Mouse (Mus musculus) neural tube, embryonic 12.5 days (tissue): Measurements from ENCODE around the gene Bex2. TPM values are rescaled to one million over a fixed set of nuclear protein-coding genes. Genes with fewer than 3 reads are reported as not detected.
"Not testable (repeated sequence)": the region's sequence is repeated elsewhere in the genome, so short reads cannot be mapped to it uniquely, and the experiment has no call there.

Experiments
- ATAC-seq: fragments of 200-750 bp; cut with Nextera tagmentation; 2 replicates; pipeline ENCODE4 v1.8.0; 2017; ENCODE audit warnings: low read depth, mild to moderate bottlenecking, moderate TSS enrichment, moderate library complexity; ENCODE audit not compliant: low FRiP score
- H3K27ac ChIP-seq: fragments of 300-500 bp; sonication (generic); 2 replicates; pipeline ENCODE4 v1.5.1; 2016
- H3K27me3 ChIP-seq: fragments of 300-500 bp; sonication (generic); replicated peaks from 2 replicates; pipeline ENCODE4 v1.6.1; 2016; ENCODE audit warnings: mild to moderate bottlenecking
- H3K36me3 ChIP-seq: fragments of 300-500 bp; sonication (generic); 2 replicates; pipeline ENCODE4 v1.6.1; 2016; ENCODE audit warnings: mild to moderate bottlenecking
- H3K4me1 ChIP-seq: fragments of 300-500 bp; sonication (generic); 2 replicates; pipeline ENCODE4 v1.6.1; 2016
- H3K4me2 ChIP-seq: fragments of 300-500 bp; sonication (generic); replicated peaks from 2 replicates; pipeline ENCODE4 v1.6.1; 2016; ENCODE audit warnings: mild to moderate bottlenecking
- H3K4me3 ChIP-seq: fragments of 300-500 bp; sonication (generic); 2 replicates; pipeline ENCODE4 v1.5.1; 2016
- H3K9ac ChIP-seq: fragments of 300-500 bp; sonication (generic); 2 replicates; pipeline ENCODE4 v1.6.1; 2016; ENCODE audit warnings: mild to moderate bottlenecking
- H3K9me3 ChIP-seq: fragments of 300-500 bp; sonication (generic); 2 replicates; pipeline ENCODE4 v1.6.1; 2016; ENCODE audit warnings: mild to moderate bottlenecking
- whole genome bisulfite sequencing: fragments of 180-500 bp; shearing (Covaris S2); methylation state at CpG from one replicate; pipeline ENCODE4 v1.1.7; 2016; 5-methylcytosine and 5-hydroxymethylcytosine counted together
- polyA plus RNA-seq: library from polyadenylated mRNA; unstranded; fragments of >200 nt; fragmentation: Nextera tagmentation; extraction: Ambion mirVana; gene quantifications from 2 replicates; pipeline ENCODE4 v1.2.1, GENCODE M21; 2016

The Bex2 gene
- 390 and 410 TPM in 2 replicates for polyA plus RNA-seq

DNA sequence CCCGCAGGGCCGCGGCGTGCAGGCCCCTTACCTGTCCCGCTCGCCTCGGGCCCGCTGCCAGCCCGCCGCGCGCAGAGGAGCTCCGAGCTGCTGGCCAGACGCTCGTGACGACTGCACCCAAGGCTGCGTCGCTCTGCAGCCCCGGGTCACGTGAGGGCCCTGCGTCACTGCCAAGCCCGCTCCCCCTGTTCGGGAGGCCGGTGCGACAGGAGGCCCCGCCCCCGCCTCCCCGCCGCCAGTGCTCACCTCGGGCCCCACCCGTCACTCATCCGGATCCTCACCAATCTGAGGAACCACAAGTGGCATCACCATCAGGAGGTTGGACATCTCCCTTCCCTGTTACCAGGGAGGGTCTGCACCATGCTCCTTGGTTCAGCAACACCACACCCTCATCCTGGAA lies at the start of gene Bex2:
Gene Bex2, minus strand, starts transcription at position 217 of the 400 bp plus-strand sequence.
- H3K9ac ChIP-seq: peak within 1 kb of the TSS; percentile 54
- H3K27me3 ChIP-seq, H3K36me3 ChIP-seq, H3K4me1 ChIP-seq, H3K9me3 ChIP-seq: not testable (repeated sequence)
- 8% methylated on average over 10 of the region's 32 CpGs for WGBS
- peak within 1 kb of the TSS; percentile 41 for H3K4me3 ChIP-seq
- peak within 1 kb of the TSS; percentile 50 for H3K4me2 ChIP-seq
- 0 out of 2 replicates have a peak within 1 kb of the TSS, but pooled peaks have one; percentile 26 for H3K27ac ChIP-seq
- ATAC-seq: peak; percentile 98

DNA sequence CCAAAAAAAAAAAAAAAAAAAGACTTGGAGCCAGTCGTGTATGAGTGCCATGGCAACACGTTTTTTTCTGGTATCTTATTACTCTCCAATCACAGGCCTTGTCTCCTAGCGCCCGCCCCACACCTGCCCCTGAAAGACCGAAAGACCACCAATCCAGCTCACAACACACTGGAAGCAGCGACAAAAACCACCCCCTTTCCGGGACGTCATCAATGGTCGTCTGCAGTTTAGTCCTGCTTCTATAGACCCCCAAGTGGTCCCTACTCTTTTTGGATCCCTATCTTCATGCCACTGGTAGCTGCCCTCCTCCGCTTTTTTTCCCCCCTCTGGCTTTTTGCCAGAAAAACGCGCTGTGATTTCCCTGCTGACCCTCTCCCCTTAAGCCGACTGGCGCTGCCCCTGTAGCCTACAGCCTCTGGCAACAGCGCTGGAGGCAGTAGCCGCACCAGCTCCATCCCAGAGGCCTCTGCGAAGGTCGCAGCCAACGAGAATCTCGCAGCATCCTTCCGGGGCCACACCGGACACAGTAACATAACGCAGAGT lies 47.5 kb upstream of the Bex2 start:
- Histone ChIP-seq H3K9ac (no peak overlapping the region), H3K4me1 (no peaks in the 10 kb centered on the region), H3K4me2 (peak overlapping the region; percentile 55), H3K36me3 (no peaks in the 10 kb centered on the region), H3K27me3 (no peaks in the 10 kb centered on the region), H3K27ac (peak overlapping the region; percentile 37; the same call in 1 of the 2 replicates), H3K9me3 (no peaks in the 10 kb centered on the region), H3K4me3 (peak overlapping the region; percentile 37)
- peak; percentile 99 for ATAC-seq
- WGBS: 19% methylated on average over 23 of the region's 23 CpGs

DNA sequence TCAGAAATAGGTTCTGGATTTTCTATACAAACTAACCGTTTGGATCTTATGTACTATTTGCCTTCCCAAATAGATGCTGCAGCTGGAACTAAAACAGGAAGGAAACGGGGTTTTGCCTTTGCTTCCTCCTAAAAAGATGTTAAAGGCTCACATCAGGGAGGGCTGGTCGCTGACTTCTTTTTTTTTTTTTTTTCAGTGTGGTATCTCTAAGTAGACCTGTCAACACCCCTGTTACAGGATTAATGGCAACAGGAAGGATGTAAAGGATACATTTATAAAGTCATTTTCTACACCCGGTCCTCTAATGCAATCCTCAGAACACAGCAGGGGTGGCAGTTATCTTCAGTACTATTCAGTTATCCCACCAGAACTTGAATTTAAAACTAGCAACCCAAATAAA lies 47.0 kb upstream of the Bex2 start:
- H3K4me2 ChIP-seq: peak overlapping the region; percentile 55
- no peaks in the 10 kb centered on the region for H3K27me3 ChIP-seq
- no peaks in the 10 kb centered on the region for H3K36me3 ChIP-seq
- H3K9ac ChIP-seq: no peak overlapping the region
- H3K27ac ChIP-seq: no peak overlapping the region
- H3K4me1 ChIP-seq: no peaks in the 10 kb centered on the region
- H3K9me3 ChIP-seq: no peaks in the 10 kb centered on the region
- 38% methylated on average over 4 of the region's 4 CpGs for WGBS
- 0 out of 2 replicates have a peak, but pooled peaks have one; percentile 1 for ATAC-seq
- H3K4me3 ChIP-seq: no peak overlapping the region

DNA sequence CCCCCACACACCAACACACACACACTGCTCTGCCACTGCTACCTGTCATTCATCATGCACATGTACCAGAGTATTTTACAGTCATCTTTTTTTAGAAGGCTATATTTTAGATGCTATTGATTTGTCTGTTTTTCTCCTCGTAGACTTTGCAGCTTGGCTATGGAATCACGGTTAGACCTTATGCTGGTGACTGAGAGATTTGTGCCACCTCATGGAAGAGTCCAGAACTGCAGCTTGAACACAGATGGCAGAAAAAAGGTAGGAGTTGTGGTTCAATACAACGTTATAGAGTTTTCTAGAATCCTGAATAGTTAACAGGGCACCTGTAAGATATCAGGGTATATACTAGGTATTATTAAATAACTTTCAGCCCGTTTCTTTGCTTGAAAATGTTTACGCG lies 39.9 kb upstream of the Bex2 start:
- Histone ChIP-seq H3K4me3 (no peak overlapping the region), H3K27me3 (no peaks in the 10 kb centered on the region), H3K36me3 (no peaks in the 10 kb centered on the region), H3K9me3 (no peaks in the 10 kb centered on the region), H3K4me1 (no peaks in the 10 kb centered on the region), H3K27ac (no peak overlapping the region), H3K9ac (no peak overlapping the region), H3K4me2 (no peak overlapping the region)
- 44% methylated on average over 6 of the region's 6 CpGs for WGBS
- ATAC-seq: 0 out of 2 replicates have a peak, but pooled peaks have one; percentile 44

DNA sequence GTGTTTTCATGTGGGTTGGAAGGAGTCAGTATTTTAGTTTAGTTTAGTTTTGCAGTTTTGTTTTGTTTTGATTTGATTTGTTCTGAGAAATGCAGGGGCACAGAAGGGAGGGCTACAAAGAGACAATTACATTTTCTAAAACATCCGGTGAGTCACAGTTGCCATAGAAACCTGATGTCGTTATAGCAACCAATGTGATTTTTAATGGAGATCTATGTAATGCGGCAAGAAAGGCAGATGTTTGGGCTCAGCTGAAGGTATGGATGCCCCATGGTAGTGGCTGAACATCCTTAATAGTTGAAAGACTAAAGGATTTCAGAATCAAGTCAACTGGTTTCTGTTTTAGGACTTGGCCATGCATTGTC lies 36.7 kb upstream of the Bex2 start:
- Histone ChIP-seq H3K4me2 (no peak overlapping the region), H3K9me3 (no peaks in the 10 kb centered on the region), H3K4me3 (no peak overlapping the region), H3K27ac (no peak overlapping the region), H3K4me1 (no peaks in the 10 kb centered on the region), H3K27me3 (no peaks in the 10 kb centered on the region), H3K9ac (no peak overlapping the region), H3K36me3 (no peaks in the 10 kb centered on the region)
- WGBS: 55% methylated on average over 3 of the region's 3 CpGs
- ATAC-seq: no peak

DNA sequence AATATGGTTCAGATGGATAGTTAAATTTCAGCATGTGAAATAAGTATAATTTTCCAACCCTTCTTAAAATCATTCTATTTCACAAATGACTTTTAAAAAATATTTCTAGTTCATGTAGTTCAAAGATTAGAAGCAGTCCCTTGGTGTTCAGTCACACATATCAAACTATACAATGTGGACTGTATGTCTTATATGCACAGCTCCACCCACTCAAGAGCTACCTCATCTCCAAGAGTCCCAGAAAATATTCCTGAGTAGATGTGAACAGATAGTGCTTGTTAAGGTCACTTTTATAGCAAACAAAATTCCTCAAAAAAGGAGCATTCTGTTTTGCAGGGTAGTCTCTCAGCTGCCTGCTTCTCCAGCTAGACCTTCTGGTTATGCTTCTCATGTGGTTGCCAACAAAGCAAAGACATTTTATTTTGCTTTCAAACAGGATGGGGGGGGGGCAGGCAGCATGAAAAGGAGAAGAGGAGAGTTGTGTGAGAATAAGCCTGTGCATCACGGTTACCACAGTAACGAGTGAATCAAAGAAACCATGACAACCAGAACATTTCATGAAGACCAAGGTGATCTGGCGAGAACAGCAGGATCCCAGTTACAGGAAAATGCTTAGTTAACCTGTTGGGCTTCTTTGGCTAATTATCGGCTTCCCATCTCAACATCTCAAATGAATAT lies 36.1 kb upstream of the Bex2 start:
- 44% methylated on average over 4 of the region's 4 CpGs for WGBS
- Histone ChIP-seq H3K27ac (no peak overlapping the region), H3K36me3 (no peaks in the 10 kb centered on the region), H3K4me1 (no peaks in the 10 kb centered on the region), H3K9ac (no peak overlapping the region), H3K4me2 (no peak overlapping the region), H3K9me3 (no peaks in the 10 kb centered on the region), H3K4me3 (no peak overlapping the region), H3K27me3 (no peaks in the 10 kb centered on the region)
- no peak for ATAC-seq

DNA sequence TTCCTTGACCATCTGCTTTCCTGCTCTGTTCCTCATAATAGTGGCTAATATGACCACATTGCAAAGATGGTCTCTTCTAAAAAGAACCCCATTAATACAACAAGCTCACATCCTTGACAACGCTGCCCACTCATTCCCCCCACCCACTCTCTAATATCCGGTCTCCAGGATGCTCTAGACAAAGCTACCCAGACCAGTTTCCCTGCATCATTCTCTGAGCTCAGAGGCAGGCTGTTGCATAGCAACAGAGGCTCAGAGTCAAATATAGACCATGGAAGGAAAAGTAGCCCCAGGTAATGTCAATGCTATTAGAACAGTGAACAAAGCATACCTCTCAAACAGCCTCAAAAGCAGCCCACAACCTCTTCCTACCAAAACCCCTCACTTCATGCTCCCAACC lies 26.4 kb upstream of the Bex2 start:
- 50% methylated on average over 2 of the region's 2 CpGs for WGBS
- no peaks in the 10 kb centered on the region for H3K9me3 ChIP-seq
- no peak overlapping the region for H3K9ac ChIP-seq
- no peaks in the 10 kb centered on the region for H3K27me3 ChIP-seq
- no peak overlapping the region for H3K4me3 ChIP-seq
- H3K36me3 ChIP-seq: no peaks in the 10 kb centered on the region
- H3K27ac ChIP-seq: no peak overlapping the region
- H3K4me1 ChIP-seq: no peaks in the 10 kb centered on the region
- H3K4me2 ChIP-seq: no peak overlapping the region
- no peak for ATAC-seq

DNA sequence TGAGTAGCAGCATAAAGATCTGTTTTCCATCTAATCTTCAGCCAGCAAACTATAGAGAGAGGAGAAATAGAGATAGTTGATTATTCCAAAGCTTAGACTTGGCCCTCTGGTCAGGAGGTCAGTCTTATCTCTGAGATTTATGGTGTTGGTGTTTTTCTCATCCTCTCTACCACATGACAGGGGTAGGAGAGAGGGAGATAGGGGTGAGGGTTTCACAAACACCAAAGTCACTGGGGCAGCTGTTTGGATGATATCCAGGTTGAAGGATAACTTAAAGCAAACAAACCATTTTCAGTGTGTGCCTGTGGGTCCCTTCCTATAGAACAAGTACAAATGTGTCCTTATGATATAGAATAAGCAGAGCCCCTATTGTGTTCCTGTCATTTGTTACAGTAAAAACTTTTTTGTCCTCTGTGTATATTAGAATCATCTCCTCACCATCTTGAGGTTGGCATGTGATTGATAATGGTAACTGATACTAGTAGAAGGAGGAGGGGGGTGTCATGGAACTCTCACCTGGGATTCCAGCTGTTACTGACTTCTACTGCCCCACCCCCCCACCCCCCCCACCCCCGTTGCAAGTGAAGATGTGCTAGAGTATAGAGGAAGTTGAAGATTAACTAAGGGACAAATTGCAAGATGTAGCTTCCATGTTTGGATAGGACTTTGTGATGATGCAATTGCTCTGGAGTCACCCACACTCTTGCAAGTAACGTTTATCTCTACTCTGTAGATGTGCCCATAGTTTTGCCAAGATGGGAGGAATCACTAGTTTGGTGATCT lies 24.7 kb upstream of the Bex2 start:
- Histone ChIP-seq H3K4me1 (no peaks in the 10 kb centered on the region), H3K4me3 (no peak overlapping the region), H3K4me2 (no peak overlapping the region), H3K9ac (no peak overlapping the region), H3K27me3 (no peaks in the 10 kb centered on the region), H3K9me3 (no peaks in the 10 kb centered on the region), H3K36me3 (no peaks in the 10 kb centered on the region), H3K27ac (no peak overlapping the region)
- no peak for ATAC-seq
- WGBS: 46% methylated on average over 2 of the region's 2 CpGs

DNA sequence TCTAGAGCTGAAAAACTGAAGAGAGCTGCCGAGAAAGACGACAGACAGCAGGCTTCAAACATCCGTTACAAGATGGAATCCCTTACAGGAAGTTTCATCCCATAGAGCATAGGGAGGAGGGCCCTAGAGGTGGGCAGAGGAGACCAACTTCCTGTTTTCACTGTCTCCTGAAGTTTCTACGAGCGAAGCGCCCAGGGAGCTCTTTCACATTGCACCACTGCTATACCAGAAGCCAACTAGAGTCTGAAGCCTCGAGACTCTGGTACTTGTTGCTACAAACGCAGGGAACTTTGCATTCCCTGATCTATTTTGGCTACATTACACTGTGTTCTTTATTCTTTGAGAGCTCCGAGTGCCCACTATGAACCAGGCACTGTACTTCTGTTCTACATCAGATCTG lies 17.1 kb upstream of the Bex2 start, which contains the start of gene Nxf3:
Gene Nxf3, minus strand, starts transcription at position 101 of the 400 bp plus-strand sequence.
- WGBS: 85% methylated on average over 9 of the region's 9 CpGs
- Histone ChIP-seq H3K9me3 (no peaks in the 10 kb centered on the region), H3K4me1 (no peaks in the 10 kb centered on the region), H3K27ac (no peak within 1 kb of the TSS), H3K36me3 (no peaks in the 10 kb centered on the region), H3K4me3 (no peak within 1 kb of the TSS), H3K9ac (no peak within 1 kb of the TSS), H3K4me2 (no peak within 1 kb of the TSS), H3K27me3 (no peaks in the 10 kb centered on the region)
- ATAC-seq: no peak

DNA sequence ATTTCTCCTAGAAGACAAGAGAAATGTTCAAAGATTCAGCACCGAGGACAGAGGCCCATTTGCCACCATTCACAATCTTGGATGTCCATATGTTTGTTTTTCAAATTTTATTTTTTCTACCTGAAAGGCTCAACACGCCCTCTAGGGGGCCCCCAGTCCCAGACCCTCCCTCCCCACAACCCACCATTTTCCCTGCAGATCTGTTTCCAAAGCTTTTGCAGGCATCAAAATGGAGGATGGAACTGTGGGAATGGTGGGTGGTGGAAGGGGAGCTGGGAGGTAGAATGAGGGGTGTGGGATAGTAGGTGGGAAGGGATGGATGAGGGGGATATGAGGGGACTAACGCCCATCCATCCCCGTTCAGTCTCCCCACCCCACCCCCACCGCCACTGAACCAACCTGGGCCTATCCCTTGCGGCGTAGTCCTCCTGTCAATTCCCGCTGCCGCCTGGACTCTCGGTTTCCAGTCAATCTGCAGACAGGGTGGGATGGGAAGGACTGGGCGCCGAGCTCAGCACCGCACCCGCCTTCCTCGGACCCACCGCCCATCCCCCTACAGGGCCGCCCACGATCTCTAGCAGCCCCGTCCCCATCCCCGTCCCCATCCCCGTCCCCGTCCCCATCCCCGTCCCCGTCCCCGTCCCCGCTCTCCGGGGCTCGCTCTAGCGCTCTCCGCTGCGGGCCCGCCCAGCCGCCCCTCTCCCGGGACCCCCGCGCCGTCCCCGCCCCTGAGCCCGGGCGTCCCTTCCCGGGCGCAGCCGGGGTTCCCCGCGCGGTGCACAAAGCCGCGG lies 640 bp downstream of the Bex2 start:
- not testable (repeated sequence) for H3K36me3 ChIP-seq, H3K4me1 ChIP-seq, H3K9me3 ChIP-seq, H3K27me3 ChIP-seq
- H3K27ac ChIP-seq: 0 out of 2 replicates have a peak overlapping the region, but pooled peaks have one; percentile 26
- peak overlapping the region; percentile 54 for H3K9ac ChIP-seq
- peak overlapping the region; percentile 41 for H3K4me3 ChIP-seq
- 29% methylated on average over 20 of the region's 48 CpGs for WGBS
- peak; percentile 80 for ATAC-seq
- peak overlapping the region; percentile 50 for H3K4me2 ChIP-seq

DNA sequence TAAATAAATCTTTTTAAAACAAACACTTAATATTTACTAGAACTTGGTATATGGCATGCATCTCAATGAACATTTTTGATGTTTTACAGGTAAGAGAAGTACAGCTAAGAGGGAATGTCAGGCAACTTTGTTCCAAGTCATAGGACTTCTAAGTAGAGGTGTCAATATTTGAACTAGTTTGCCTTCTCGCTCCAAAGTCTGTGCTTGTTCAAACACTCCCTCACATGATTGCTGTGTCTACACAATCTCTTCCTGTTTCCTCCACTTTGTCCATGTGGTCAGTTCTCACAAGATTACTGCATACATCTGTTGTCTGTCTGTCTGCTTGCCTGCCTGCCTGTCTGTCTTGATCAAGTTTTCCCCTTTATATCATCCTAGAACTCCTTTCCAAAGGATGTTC lies 7.3 kb downstream of the Bex2 start:
- no peak overlapping the region for H3K9ac ChIP-seq
- WGBS: 82% methylated on average over 1 of the region's 1 CpGs
- H3K4me3 ChIP-seq: no peak overlapping the region
- H3K4me2 ChIP-seq: no peak overlapping the region
- H3K27me3 ChIP-seq: no peaks in the 10 kb centered on the region
- no peaks in the 10 kb centered on the region for H3K9me3 ChIP-seq
- H3K4me1 ChIP-seq: no peaks in the 10 kb centered on the region
- H3K27ac ChIP-seq: no peak overlapping the region
- ATAC-seq: no peak
- H3K36me3 ChIP-seq: no peaks in the 10 kb centered on the region

DNA sequence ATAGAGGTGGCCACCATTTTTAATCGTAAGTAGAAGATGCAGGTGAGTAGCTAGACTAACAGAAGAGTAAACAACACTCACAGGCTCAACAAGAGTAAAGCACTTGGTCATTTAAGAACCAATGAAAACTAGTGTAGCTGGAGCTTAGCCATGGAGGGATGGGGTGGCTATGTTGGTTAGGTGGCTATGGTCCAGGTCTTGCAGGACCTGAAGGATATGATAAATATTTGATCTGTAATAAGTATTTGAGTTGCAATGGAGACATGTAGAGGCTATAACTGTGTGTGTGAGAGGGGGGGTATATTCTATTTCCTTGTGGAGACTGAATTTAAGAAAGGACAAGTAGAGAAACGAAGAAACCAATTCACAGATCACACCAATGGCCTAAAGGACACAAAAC lies 16.8 kb downstream of the Bex2 start:
- no peaks in the 10 kb centered on the region for H3K36me3 ChIP-seq
- ATAC-seq: no peak

More for the DNA sequence above, 16.8 kb downstream of the Bex2 start:
- 79% methylated on average over 2 of the region's 2 CpGs for WGBS
- Histone ChIP-seq H3K9ac (no peak overlapping the region), H3K27me3 (no peaks in the 10 kb centered on the region), H3K27ac (no peak overlapping the region), H3K4me1 (no peaks in the 10 kb centered on the region), H3K4me2 (no peak overlapping the region), H3K9me3 (no peaks in the 10 kb centered on the region), H3K4me3 (no peak overlapping the region)
